Mouse (Mus musculus) stomach, postnatal 0 days (tissue): Measurements from ENCODE around the gene Dnajc5.

ENCODE experiments used
- CTCF ChIP-seq: IDR thresholded peaks from 2 replicates; pipeline ENCODE4 v1.5.1; 2016; ENCODE audit warnings: antibody characterized with exemption, low read depth, mild to moderate bottlenecking, moderate library complexity
- EP300 ChIP-seq: optimal IDR thresholded peaks from 2 replicates; pipeline ENCODE3; 2016; ENCODE audit warnings: antibody characterized with exemption

GRCm38 (mm10) chr2:181593937-181594336 lies 73.7 kb downstream of the Dnajc5 start:
- TF ChIP-seq CTCF (peak; percentile 53), EP300 (no peak)
